Mouse (Mus musculus) liver, embryonic 13.5 days (tissue): ENCODE measurements at regions not wholly inside any gene's neighbourhood (a gene's known extent, or its start where the extent isn't known, plus 50 kb on each side); places are given as distances from the start of the nearest gene placed in this dataset.

Experiments used
- ATAC-seq: fragments of 200-750 bp; cut with Nextera tagmentation; 2 replicates; pipeline ENCODE4 v1.8.0; 2017; ENCODE audit warnings: low read depth, mild to moderate bottlenecking, moderate number of reproducible peaks, moderate library complexity
- DNase-seq: peaks from one replicate; pipeline ENCODE4 v3.0.0; 2022
- H3K27ac ChIP-seq: fragments of 300-500 bp; sonication (generic); 2 replicates; pipeline ENCODE4 v1.5.1; 2015; ENCODE audit warnings: moderate library complexity, mild to moderate bottlenecking, inconsistent platforms
- H3K27me3 ChIP-seq: fragments of 300-500 bp; sonication (generic); 2 replicates; pipeline ENCODE4 v1.6.1; 2015; ENCODE audit warnings: mild to moderate bottlenecking, inconsistent platforms
- H3K36me3 ChIP-seq: fragments of 300-500 bp; sonication (generic); 2 replicates; pipeline ENCODE4 v1.6.1; 2015; ENCODE audit warnings: mild to moderate bottlenecking, inconsistent platforms
- H3K4me1 ChIP-seq: fragments of 300-500 bp; sonication (generic); replicated peaks from 2 replicates; pipeline ENCODE4 v1.6.1; 2015; ENCODE audit warnings: inconsistent platforms
- H3K4me2 ChIP-seq: fragments of 300-500 bp; sonication (generic); 2 replicates; pipeline ENCODE4 v1.6.1; 2015; ENCODE audit warnings: inconsistent platforms, mild to moderate bottlenecking, moderate library complexity
- H3K4me3 ChIP-seq: fragments of 300-500 bp; sonication (generic); replicated peaks from 2 replicates; pipeline ENCODE4 v1.5.1; 2015; ENCODE audit warnings: mild to moderate bottlenecking, inconsistent platforms
- H3K9ac ChIP-seq: fragments of 300-500 bp; sonication (generic); 2 replicates; pipeline ENCODE4 v1.6.1; 2015; ENCODE audit warnings: mild to moderate bottlenecking, inconsistent platforms
- H3K9me3 ChIP-seq: fragments of 300-500 bp; sonication (generic); replicated peaks from 2 replicates; pipeline ENCODE4 v1.6.1; 2016; ENCODE audit warnings: inconsistent platforms
- WGBS: fragments of 180-500 bp; shearing (Covaris S2); methylation state at CpG from one replicate; pipeline ENCODE4 v1.1.7; 2015; ENCODE audit not compliant: insufficient replicate concordance; 5-methylcytosine and 5-hydroxymethylcytosine counted together

- Histone ChIP-seq H3K27me3 (no peaks in the 10 kb centered on the region), H3K4me2 (no peak overlapping the region), H3K27ac (no peak overlapping the region), H3K36me3 (no peaks in the 10 kb centered on the region), H3K4me1 (no peaks in the 10 kb centered on the region), H3K9me3 (no peaks in the 10 kb centered on the region), H3K9ac (no peak overlapping the region), H3K4me3 (no peak overlapping the region)
- DNase-seq (no peak), ATAC-seq (no peak)
- 41% methylated on average over 6 of the region's 6 CpGs for WGBS
Measured at GRCm38 (mm10) chr3:57972469-57973245, 124.8 kb upstream of the Pfn2 start.

- Histone ChIP-seq H3K36me3 (no peaks in the 10 kb centered on the region), H3K4me2 (no peak overlapping the region), H3K4me1 (no peaks in the 10 kb centered on the region), H3K9ac (no peak overlapping the region), H3K27ac (no peak overlapping the region), H3K4me3 (no peak overlapping the region), H3K27me3 (no peaks in the 10 kb centered on the region), H3K9me3 (no peaks in the 10 kb centered on the region)
- DNase-seq (no peak), ATAC-seq (no peak)
- WGBS: 62% methylated on average over 3 of the region's 3 CpGs
Measured at GRCm38 (mm10) chr3:57973546-57973945, 125.7 kb upstream of the Pfn2 start.

GRCm38 (mm10) chr3:57975379-57975778 lies 127.5 kb upstream of the Pfn2 start:
- 52% methylated on average over 5 of the region's 5 CpGs for WGBS
- DNase-seq: no peak
- no peak overlapping the region for H3K4me2 ChIP-seq

DNA sequence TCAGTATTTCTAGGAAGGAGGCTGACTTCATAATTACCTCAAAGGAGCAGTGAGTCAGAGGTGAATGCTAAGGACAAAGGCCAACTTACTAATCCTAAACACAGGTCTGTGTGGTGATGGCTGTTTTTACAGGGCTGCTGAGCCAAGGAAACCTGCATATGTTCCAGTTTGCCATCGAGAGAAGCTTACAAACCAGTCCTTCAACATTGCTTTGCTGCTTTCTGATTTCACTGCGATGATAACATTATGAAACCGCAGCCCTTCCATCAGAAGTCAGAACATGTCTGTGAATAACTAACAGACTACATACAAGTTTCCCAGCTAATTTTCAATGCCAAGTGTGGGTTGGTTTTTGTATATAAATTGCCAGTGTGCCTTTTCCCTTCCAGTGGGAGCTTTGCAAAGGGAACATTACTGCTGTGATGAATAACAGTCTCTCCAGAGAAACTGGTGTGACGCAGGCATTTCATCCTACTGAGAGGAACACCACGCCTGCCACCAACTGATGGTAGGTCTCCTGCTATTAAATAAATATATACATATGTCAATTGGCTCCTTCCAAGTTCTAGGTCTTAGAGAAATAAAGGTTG lies 128.9 kb upstream of the Pfn2 start:
- DNase-seq: no peak
- H3K4me3 ChIP-seq: no peak overlapping the region
- 69% methylated on average over 5 of the region's 5 CpGs for WGBS
- H3K9me3 ChIP-seq: no peaks in the 10 kb centered on the region
- H3K9ac ChIP-seq: no peak overlapping the region
- H3K27me3 ChIP-seq: no peaks in the 10 kb centered on the region
- no peak for ATAC-seq
- H3K36me3 ChIP-seq: no peaks in the 10 kb centered on the region
- no peak overlapping the region for H3K4me2 ChIP-seq
- no peaks in the 10 kb centered on the region for H3K4me1 ChIP-seq
- no peak overlapping the region for H3K27ac ChIP-seq

More at GRCm38 (mm10) chr3:57975379-57975778, 127.5 kb upstream of the Pfn2 start:
- Histone ChIP-seq H3K36me3 (no peaks in the 10 kb centered on the region), H3K9ac (no peak overlapping the region), H3K9me3 (no peaks in the 10 kb centered on the region), H3K4me1 (no peaks in the 10 kb centered on the region), H3K27me3 (no peaks in the 10 kb centered on the region), H3K4me3 (no peak overlapping the region), H3K27ac (no peak overlapping the region)
- no peak for ATAC-seq

- no peak for ATAC-seq
- no peaks in the 10 kb centered on the region for H3K4me1 ChIP-seq
- no peak overlapping the region for H3K27ac ChIP-seq
- whole genome bisulfite sequencing: 46% methylated on average over 3 of the region's 3 CpGs
- H3K9ac ChIP-seq: no peak overlapping the region
- no peak for DNase-seq
- H3K4me3 ChIP-seq: no peak overlapping the region
- no peaks in the 10 kb centered on the region for H3K27me3 ChIP-seq
- no peaks in the 10 kb centered on the region for H3K9me3 ChIP-seq
- no peak overlapping the region for H3K4me2 ChIP-seq
- no peaks in the 10 kb centered on the region for H3K36me3 ChIP-seq
Measured at GRCm38 (mm10) chr3:57988175-57988574, 140.3 kb upstream of the Pfn2 start.

DNA sequence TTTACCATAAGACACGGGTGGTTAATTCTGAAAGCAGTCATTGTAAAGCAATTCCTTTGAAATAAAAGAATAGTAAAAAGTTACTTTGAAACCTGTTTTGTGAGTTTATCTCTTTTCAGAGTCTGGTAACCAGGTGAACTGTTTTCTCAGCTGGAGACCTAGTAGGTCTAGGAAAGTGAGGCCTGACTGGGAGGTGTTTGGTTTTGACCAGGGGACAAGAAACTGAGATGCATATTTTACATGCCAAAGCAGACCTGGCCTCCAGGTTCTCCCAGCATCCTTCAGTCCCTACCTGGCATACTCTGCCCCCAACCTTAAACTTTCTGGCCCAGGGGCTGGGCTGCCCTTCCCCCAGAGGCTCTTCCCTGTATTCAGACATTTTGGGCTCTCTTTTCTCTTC lies 142.9 kb upstream of the Pfn2 start:
- DNase-seq (no peak), ATAC-seq (no peak)
- no peak overlapping the region for H3K27ac ChIP-seq
- no peaks in the 10 kb centered on the region for H3K27me3 ChIP-seq
- H3K9me3 ChIP-seq: no peaks in the 10 kb centered on the region
- no peak overlapping the region for H3K4me3 ChIP-seq
- no peak overlapping the region for H3K9ac ChIP-seq
- no peak overlapping the region for H3K4me2 ChIP-seq
- H3K4me1 ChIP-seq: no peaks in the 10 kb centered on the region
- no peaks in the 10 kb centered on the region for H3K36me3 ChIP-seq
- 59% methylated on average over 1 of the region's 1 CpGs for WGBS

- H3K27me3 ChIP-seq: no peaks in the 10 kb centered on the region
- H3K4me1 ChIP-seq: no peaks in the 10 kb centered on the region
- ATAC-seq (no peak), DNase-seq (no peak)
- H3K36me3 ChIP-seq: no peaks in the 10 kb centered on the region
- WGBS: 66% methylated on average over 6 of the region's 6 CpGs
- no peak overlapping the region for H3K27ac ChIP-seq
- H3K4me2 ChIP-seq: no peak overlapping the region
- no peak overlapping the region for H3K9ac ChIP-seq
- no peaks in the 10 kb centered on the region for H3K9me3 ChIP-seq
- H3K4me3 ChIP-seq: no peak overlapping the region
Measured at GRCm38 (mm10) chr3:57998121-57999102, 150.5 kb upstream of the Pfn2 start.

DNA sequence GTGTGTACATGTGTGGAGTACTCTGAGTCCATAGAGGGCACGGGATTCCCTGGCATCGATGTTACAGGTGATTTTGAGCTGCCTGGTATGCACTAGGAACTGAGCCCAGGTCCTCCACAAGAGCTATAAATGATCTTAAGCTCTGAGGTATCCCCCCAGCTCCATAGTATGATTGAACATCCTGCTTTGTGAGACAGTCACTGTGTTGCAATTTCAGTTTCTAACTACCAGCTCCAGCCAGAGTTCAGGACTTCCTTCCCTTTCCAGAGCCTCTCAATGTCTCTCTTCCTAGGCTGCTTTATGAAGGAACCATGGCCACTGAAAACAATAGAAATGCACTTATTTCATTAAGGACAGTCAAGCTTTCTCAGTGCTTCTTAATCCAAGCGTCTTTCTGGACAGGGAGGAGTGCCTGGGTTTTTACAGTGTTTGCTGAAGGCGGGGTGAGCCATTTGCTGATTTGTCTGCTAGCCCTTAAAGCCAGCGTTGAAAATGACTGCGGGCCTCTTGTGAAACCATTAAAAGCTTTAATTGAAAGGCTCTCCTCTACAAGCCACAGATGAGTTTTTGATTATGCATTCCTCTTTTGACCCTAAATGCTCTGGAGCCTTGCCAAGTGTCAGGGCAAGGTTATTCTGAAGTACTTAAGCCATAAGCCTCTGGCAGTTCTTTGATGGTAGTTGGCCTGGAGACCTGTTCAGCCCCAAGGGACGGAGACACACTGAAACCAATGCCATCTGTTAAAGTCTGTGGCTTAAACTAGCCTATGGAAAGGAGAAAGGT lies 155.1 kb upstream of the Pfn2 start:
- H3K4me2 ChIP-seq: no peak overlapping the region
- 52% methylated on average over 7 of the region's 7 CpGs for WGBS
- ATAC-seq (no peak), DNase-seq (no peak)
- H3K4me1 ChIP-seq: no peaks in the 10 kb centered on the region
- no peak overlapping the region for H3K4me3 ChIP-seq
- H3K9me3 ChIP-seq: no peaks in the 10 kb centered on the region
- H3K9ac ChIP-seq: no peak overlapping the region
- no peaks in the 10 kb centered on the region for H3K27me3 ChIP-seq
- no peaks in the 10 kb centered on the region for H3K36me3 ChIP-seq
- no peak overlapping the region for H3K27ac ChIP-seq

- Histone ChIP-seq H3K27ac (no peak overlapping the region), H3K4me1 (no peaks in the 10 kb centered on the region), H3K4me2 (no peak overlapping the region), H3K36me3 (no peaks in the 10 kb centered on the region), H3K4me3 (no peak overlapping the region), H3K27me3 (no peaks in the 10 kb centered on the region), H3K9me3 (no peaks in the 10 kb centered on the region), H3K9ac (no peak overlapping the region)
- DNase-seq: no peak
- ATAC-seq: no peak
- WGBS: 67% methylated on average over 3 of the region's 3 CpGs
Measured at GRCm38 (mm10) chr3:58024750-58025392, 177.0 kb upstream of the Pfn2 start.

- Histone ChIP-seq H3K27me3 (no peaks in the 10 kb centered on the region), H3K4me3 (no peak overlapping the region), H3K27ac (no peak overlapping the region), H3K9me3 (no peaks in the 10 kb centered on the region), H3K36me3 (no peaks in the 10 kb centered on the region), H3K4me1 (peaks cover 4% of the 10 kb centered on the region), H3K9ac (no peak overlapping the region), H3K4me2 (no peak overlapping the region)
- 84% methylated on average over 1 of the region's 1 CpGs for WGBS
- DNase-seq (no peak), ATAC-seq (no peak)
Measured at GRCm38 (mm10) chr3:58049618-58050017, 201.7 kb upstream of the Pfn2 start.
